Comparison of ENCODE assay signal across 8 mouse cellular contexts in the genomic region with DNA sequence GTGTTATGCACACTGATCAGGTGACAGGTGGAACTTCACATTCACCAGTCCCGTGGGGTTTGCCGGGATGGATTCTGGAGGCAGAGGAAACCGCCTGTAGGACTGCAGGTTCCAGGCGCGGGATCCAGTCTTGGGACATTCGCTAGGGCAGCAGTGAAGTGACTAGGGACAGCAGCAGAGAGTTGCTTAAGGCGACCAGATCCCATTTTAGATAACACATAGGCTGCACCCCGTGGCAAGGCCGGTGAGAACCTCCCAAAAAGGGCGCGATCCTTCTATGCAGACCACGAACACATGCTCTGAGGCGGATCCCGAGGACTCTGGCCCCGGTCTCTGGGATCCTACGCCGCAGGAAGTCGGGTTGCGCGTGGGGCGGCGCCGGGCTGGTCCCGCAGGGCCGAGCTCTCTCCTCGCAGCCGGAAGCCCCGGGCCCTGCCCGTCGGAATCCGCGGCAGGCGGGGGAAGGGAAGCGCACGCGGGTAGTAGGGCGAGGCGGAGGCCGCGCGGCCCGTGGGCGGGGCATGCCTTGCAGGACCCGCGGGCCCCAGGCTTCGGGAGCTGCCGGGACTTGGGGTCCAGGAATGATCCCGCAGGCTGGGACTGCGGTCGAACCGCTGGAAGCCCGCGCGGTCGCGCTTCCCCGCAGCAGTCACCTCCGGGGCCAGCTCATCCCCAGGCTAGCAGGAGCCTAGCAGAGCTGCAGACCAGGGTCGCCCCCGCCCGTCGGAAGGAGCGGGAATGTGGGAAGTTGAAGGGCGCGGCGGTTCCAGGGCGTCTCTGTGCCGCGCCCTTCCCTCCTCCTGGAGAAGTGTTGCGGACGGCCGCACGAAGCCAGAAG.
DNase-seq lines count a peak whose midpoint lies in the region; ATAC-seq and TF ChIP-seq lines count a peak whose summit lies in the region.

No protein-coding gene starts in this region.

- 8% methylated on average over 56 of the region's 73 CpGs for WGBS in hindbrain, embryonic 16.5 days

- peaks cover 5% of the 10 kb centered on the region; the same call in 1 of the 2 replicates for H3K79me2 ChIP-seq in MEL (ENCODE audit: control insufficient read depth, insufficient read depth, low read length, poor library complexity)

- no peak for TF ChIP-seq EP300 in MEL (IDR thresholded peaks at IDR 0.05; ENCODE audit: low read depth in 1 of 2, low read length in 2 of 2)

- H3K4me2 ChIP-seq in hindbrain, embryonic 16.5 days (ENCODE audit: low read length): peak overlapping the region; percentile 61

- peak overlapping the region; percentile 83 for H3K9ac ChIP-seq in MEL (ENCODE audit: control insufficient read depth, low read depth, low read length, poor library complexity, severe bottlenecking)
- peak overlapping the region; percentile 58 for H3K9ac ChIP-seq in hindbrain, embryonic 16.5 days (ENCODE audit: low read depth, low read length)

- TF ChIP-seq RAD21 in MEL (IDR thresholded peaks at IDR 0.05; ENCODE audit: low read depth, low read length): no peak

- H3K4me1 ChIP-seq in MEL (ENCODE audit: control insufficient read depth in 1 of 2, insufficient read depth in 2 of 2, low read length in 2 of 2): peaks cover 13 to 24% of the 10 kb centered on the region in 2 experiments
- H3K4me1 ChIP-seq in hindbrain, embryonic 16.5 days (ENCODE audit: control insufficient read depth, insufficient read depth, low read depth, low read length): peaks cover 16% of the 10 kb centered on the region

- peak; percentile 74 for ATAC-seq in hindbrain, embryonic 16.5 days

- H3K4me3 ChIP-seq in MEL (ENCODE audit: control insufficient read depth in 1 of 2, insufficient read depth in 1 of 2, low read depth in 2 of 2, low read length in 2 of 2): peak overlapping the region; percentile 59 to 72
- H3K4me3 ChIP-seq in hindbrain, embryonic 16.5 days (ENCODE audit: low read length): peak overlapping the region; percentile 31

- intact Hi-C loops in left cerebral cortex, postnatal 4 days (cut with DNase I): loop anchor here (5.0 kb wide), 1 partner anchor 67 kb away; no protein-coding TSS in a partner anchor

- peak; percentile 77 for DNase-seq in MEL (ENCODE audit: low read depth, low spot score)
- peak; percentile 74 for DNase-seq in cerebellum, adult 9-11 months
- DNase-seq in gastrocnemius, adult 8-10 months (ENCODE audit: low spot score in 2 of 2): peak; percentile 87 to 89
- peak; percentile 51 for DNase-seq in left cerebral cortex, postnatal 4 days
- peak; percentile 81 for DNase-seq in mesoderm, embryonic 11.5 days (ENCODE audit: low read depth, low spot score)
- peak; percentile 71 for DNase-seq in right cerebral cortex, postnatal 25 days
- peak; percentile 88 for DNase-seq in urinary bladder, postnatal 25 days (ENCODE audit: low spot score)

- TF ChIP-seq POLR2A in MEL (IDR thresholded peaks at IDR 0.05; ENCODE audit: control insufficient read depth in 1 of 2, insufficient read depth in 1 of 2, low read depth in 1 of 2, low read length in 2 of 2, poor library complexity in 1 of 2): peak; percentile 50 to 63; a peak in 2 of 4 replicates

- H3K9me3 ChIP-seq in MEL (replicated peaks; ENCODE audit: insufficient read depth, low read length): no peaks in the 10 kb centered on the region
- H3K9me3 ChIP-seq in hindbrain, embryonic 16.5 days (ENCODE audit: control insufficient read depth, low read length): no peaks in the 10 kb centered on the region

- H3K36me3 ChIP-seq in MEL (ENCODE audit: control insufficient read depth in 1 of 2, insufficient read depth in 2 of 2, low read length in 2 of 2): peaks cover 0 to 5% of the 10 kb centered on the region in 2 experiments; a peak in 2 of 4 replicates
- peaks cover 7% of the 10 kb centered on the region for H3K36me3 ChIP-seq in hindbrain, embryonic 16.5 days (ENCODE audit: control insufficient read depth, insufficient read depth, low read length)

- H3K27ac ChIP-seq in MEL (ENCODE audit: control insufficient read depth, low read depth, low read length): peak overlapping the region; percentile 50
- H3K27ac ChIP-seq in hindbrain, embryonic 16.5 days (ENCODE audit: low read depth, low read length): peak overlapping the region; percentile 32; the same call in 1 of the 2 replicates

- no peak for TF ChIP-seq CTCF in MEL (IDR thresholded peaks at IDR 0.05 in 2 of 3, conservative IDR thresholded peaks at IDR 0.05 in 1 of 3; ENCODE audit: control insufficient read depth in 1 of 3, insufficient read depth in 1 of 3, low read depth in 2 of 3, low read length in 3 of 3, poor library complexity in 1 of 3, severe bottlenecking in 1 of 3)

- H3K27me3 ChIP-seq in MEL (ENCODE audit: control insufficient read depth in 1 of 2, insufficient read depth in 2 of 2, low read length in 2 of 2): no peaks in the 10 kb centered on the region
- H3K27me3 ChIP-seq in hindbrain, embryonic 16.5 days (replicated peaks; ENCODE audit: control insufficient read depth, insufficient read depth, low read length): no peaks in the 10 kb centered on the region

TF ChIP-seq in MEL, 35 proteins besides CTCF, POLR2A, EP300 and RAD21:
- TF ChIP-seq CHD2 (IDR thresholded peaks at IDR 0.05; ENCODE audit: low read length) (no peak), POLR2AphosphoS2 (IDR thresholded peaks at IDR 0.05; ENCODE audit: low read length) (peak; percentile 60; the same call in 1 of the 2 replicates), MEF2A (IDR thresholded peaks at IDR 0.05; ENCODE audit: extremely low read depth, insufficient replicate concordance, low read depth, low read length, poor library complexity, severe bottlenecking) (no peak), MAX (IDR thresholded peaks at IDR 0.05; ENCODE audit: low read length) (peak; percentile 62), SMC3 (IDR thresholded peaks at IDR 0.05; ENCODE audit: low read depth, low read length) (no peak), ETS1 (IDR thresholded peaks at IDR 0.05; ENCODE audit: low read depth, low read length) (no peak), GATA1 (IDR thresholded peaks at IDR 0.05; ENCODE audit: low read depth, low read length) (peak; percentile 70), USF1 (IDR thresholded peaks at IDR 0.05; ENCODE audit: low read depth, low read length) (peak; percentile 22; the same call in 1 of the 2 replicates), UBTF (IDR thresholded peaks at IDR 0.05; ENCODE audit: borderline replicate concordance, insufficient read depth, low read depth, low read length) (peak; percentile 66; the same call in 1 of the 2 replicates), BHLHE40 (IDR thresholded peaks at IDR 0.05; ENCODE audit: borderline replicate concordance, low read depth, low read length) (no peak), ZNF384 (IDR thresholded peaks at IDR 0.05; ENCODE audit: low read depth, low read length) (no peak), E2F4 (IDR thresholded peaks at IDR 0.05; ENCODE audit: borderline replicate concordance, low read depth, low read length) (no peak), ELF1 (IDR thresholded peaks at IDR 0.05; ENCODE audit: low read depth, low read length) (0 out of 2 replicates have a peak, but pooled peaks have one; percentile 46), ZMIZ1 (IDR thresholded peaks at IDR 0.05; ENCODE audit: low read depth, low read length) (0 out of 2 replicates have a peak, but pooled peaks have one; percentile 57), SIN3A (IDR thresholded peaks at IDR 0.05; ENCODE audit: low read length) (0 out of 2 replicates have a peak, but pooled peaks have one; percentile 28), MXI1 (IDR thresholded peaks at IDR 0.05; ENCODE audit: low read depth, low read length) (peak; percentile 70; the same call in 1 of the 2 replicates), MYC (IDR thresholded peaks at IDR 0.05; ENCODE audit: low read depth, low read length) (peak; percentile 38; the same call in 1 of the 2 replicates), JUND (IDR thresholded peaks at IDR 0.05; ENCODE audit: low read depth, low read length) (no peak), ZC3H11A (IDR thresholded peaks at IDR 0.05; ENCODE audit: low read depth, low read length) (no peak), NRF1 (IDR thresholded peaks at IDR 0.05; ENCODE audit: insufficient read depth, low read depth, low read length, poor library complexity, severe bottlenecking) (peak; percentile 37; the same call in 1 of the 2 replicates), HCFC1 (IDR thresholded peaks at IDR 0.05; ENCODE audit: low read depth, low read length) (peak; percentile 52), MAZ (IDR thresholded peaks at IDR 0.05; ENCODE audit: low read depth, low read length) (0 out of 2 replicates have a peak, but pooled peaks have one; percentile 32), MAFK (IDR thresholded peaks at IDR 0.05; ENCODE audit: borderline replicate concordance, low read depth, low read length) (no peak), TAL1 (IDR thresholded peaks at IDR 0.05; ENCODE audit: low read length) (no peak), POLR2AphosphoS5 (IDR thresholded peaks at IDR 0.05; ENCODE audit: borderline replicate concordance, low read depth, low read length) (no peak), MYB (IDR thresholded peaks at IDR 0.05; ENCODE audit: low read depth, low read length) (no peak), TCF12 (IDR thresholded peaks at IDR 0.05; ENCODE audit: low read depth, low read length) (no peak), TBP (IDR thresholded peaks at IDR 0.05; ENCODE audit: low read depth, low read length) (0 out of 2 replicates have a peak, but pooled peaks have one; percentile 10), ZKSCAN1 (IDR thresholded peaks at IDR 0.05; ENCODE audit: low read depth, low read length) (no peak), CHD1 (IDR thresholded peaks at IDR 0.05; ENCODE audit: low read depth, low read length) (no peak), NELFE (IDR thresholded peaks at IDR 0.05; ENCODE audit: low read depth, low read length) (peak; percentile 52), RCOR1 (IDR thresholded peaks at IDR 0.05; ENCODE audit: low read depth, low read length) (no peak), USF2 (IDR thresholded peaks at IDR 0.05; ENCODE audit: borderline replicate concordance in 1 of 2, insufficient read depth in 1 of 2, low read depth in 1 of 2, low read length in 2 of 2) (no peak), KAT2A (conservative IDR thresholded peaks at IDR 0.05; ENCODE audit: low read depth, low read length) (no peak), GABPA (IDR thresholded peaks at IDR 0.05; ENCODE audit: low read depth, low read length) (no peak)

Comparison
In these comparisons a context has a peak if more than half of its experiments do, and no peak if none do; other contexts are left out.
1. Peak in every context shown above with its lines: DNase-seq, ATAC-seq, H3K4me3 ChIP-seq and H3K27ac ChIP-seq.